Mouse (Mus musculus) right cerebral cortex, adult 2 months (tissue): ENCODE measurements around the gene Med9.

ENCODE experiments used
- DNase-seq, 2 experiments: peaks; one replicate each; pipeline ENCODE4 v3.0.0; 2021 to 2022; ENCODE audit warnings: low spot score in 2 of 2

The Med9 gene

DNA sequence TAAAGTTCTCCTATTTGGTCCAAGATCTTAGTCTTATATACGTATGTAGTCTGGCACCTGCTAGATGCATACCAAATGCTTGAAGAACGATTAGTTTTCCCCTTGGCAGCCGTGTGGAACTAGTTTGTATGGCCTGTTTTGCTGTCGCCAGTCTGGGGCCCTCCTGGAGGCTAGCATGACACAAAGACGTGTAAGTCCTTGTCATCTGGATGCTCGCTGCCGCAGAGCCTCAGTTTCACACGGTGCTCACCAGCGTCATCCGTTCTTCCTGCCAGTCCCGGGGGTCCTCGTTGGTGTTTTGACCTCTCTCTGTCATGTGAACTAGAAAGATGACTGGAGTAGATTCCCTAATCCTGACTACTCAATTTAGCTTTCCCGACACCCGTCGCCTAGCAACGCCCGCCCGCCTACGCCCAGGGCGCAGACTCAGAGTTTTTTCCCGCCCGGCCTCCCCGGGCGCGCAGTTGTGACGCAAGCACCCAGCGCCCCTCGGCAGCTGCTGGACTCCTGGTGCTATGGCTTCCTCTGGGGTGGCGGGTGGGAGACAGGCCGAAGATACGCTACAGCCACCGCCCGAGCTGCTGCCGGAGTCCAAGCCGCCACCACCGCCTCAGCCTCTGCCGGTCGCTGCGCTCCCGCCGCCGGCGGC is at the start of gene Med9:
Med9 (plus strand) TSS at position 455 of the 649 bp plus-strand sequence.
- DNase-seq: peak; percentile 97 to 98

- no peak for DNase-seq
Measured at GRCm38 (mm10) chr11:59899711-59900685, 48.0 kb upstream of the Med9 start.

GRCm38 (mm10) chr11:59900995-59901394 is 47.0 kb upstream of the Med9 start:
- no peak for DNase-seq

GRCm38 (mm10) chr11:59902045-59902726 is 45.8 kb upstream of the Med9 start:
- no peak for DNase-seq

GRCm38 (mm10) chr11:59906521-59907123 is 41.4 kb upstream of the Med9 start:
- DNase-seq: no peak

- DNase-seq: no peak
Measured at GRCm38 (mm10) chr11:59908446-59908845, 39.6 kb upstream of the Med9 start.

- DNase-seq: no peak
Measured at GRCm38 (mm10) chr11:59910586-59910985, 37.4 kb upstream of the Med9 start.

DNA sequence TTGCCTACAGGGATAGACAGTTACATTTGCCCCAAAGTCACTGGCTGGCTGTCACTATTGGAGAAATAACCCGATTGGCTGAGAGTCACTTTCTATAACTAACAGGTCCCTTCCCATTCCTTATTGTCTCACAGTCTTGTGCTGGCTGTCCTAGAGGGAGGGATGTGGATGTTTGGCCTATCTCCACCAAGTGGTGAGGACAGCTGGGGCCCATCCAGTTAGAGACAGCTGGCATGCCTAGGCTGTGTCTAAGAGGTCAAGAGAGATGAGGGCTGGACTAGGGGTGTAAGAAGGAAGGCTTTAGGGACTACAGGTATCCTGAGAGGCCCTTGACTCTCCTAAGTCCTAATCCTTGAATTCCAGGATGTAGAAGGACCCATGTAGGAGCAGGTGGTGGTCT is 36.5 kb upstream of the Med9 start:
- no peak for DNase-seq

DNA sequence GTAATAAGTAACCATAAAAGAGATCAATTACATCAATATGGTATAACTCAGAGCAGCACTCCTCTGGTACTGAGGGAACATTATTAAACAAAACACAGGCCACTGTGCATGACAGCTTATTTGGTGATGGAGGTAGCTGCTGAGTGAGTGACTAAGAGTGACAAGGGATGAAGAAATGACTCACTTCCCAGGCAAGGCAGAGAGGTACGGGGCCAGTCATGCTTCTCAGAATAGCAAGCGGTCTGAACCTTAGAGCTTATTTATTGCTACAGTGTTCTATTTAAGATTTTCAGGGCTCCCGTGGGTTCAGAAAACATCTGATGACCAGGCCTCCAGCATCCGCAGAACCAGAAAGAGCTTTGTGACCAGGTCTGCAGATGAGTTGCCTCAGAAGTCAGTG is 34.3 kb upstream of the Med9 start:
- DNase-seq: no peak

- no peak for DNase-seq
Measured at GRCm38 (mm10) chr11:59918014-59918413, 30.0 kb upstream of the Med9 start.

GRCm38 (mm10) chr11:59919401-59919800 is 28.6 kb upstream of the Med9 start:
- no peak for DNase-seq

- DNase-seq: no peak
Measured at GRCm38 (mm10) chr11:59920331-59920730, 27.7 kb upstream of the Med9 start.

- DNase-seq: no peak
Measured at GRCm38 (mm10) chr11:59921265-59921664, 26.7 kb upstream of the Med9 start.

DNA sequence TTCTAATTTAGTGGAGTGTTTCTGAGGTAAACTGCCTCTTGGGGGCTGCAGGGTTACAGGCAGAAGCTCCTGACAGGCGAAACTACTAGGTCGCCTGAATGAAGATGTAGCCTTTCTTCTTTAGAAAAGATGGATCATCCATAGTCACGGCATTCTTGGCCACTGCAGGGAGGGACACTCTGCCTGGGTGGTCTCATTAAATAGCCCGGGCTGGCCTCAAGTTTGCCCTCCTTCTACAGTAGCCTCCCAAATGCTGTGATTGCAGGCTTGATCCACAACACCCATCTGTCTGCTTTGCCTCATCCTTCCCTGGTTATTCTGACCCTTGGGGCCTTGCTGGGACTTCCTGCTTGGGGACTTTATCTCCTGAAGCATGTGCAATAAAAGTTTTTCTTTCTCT is 18.0 kb upstream of the Med9 start:
- no peak for DNase-seq

DNA sequence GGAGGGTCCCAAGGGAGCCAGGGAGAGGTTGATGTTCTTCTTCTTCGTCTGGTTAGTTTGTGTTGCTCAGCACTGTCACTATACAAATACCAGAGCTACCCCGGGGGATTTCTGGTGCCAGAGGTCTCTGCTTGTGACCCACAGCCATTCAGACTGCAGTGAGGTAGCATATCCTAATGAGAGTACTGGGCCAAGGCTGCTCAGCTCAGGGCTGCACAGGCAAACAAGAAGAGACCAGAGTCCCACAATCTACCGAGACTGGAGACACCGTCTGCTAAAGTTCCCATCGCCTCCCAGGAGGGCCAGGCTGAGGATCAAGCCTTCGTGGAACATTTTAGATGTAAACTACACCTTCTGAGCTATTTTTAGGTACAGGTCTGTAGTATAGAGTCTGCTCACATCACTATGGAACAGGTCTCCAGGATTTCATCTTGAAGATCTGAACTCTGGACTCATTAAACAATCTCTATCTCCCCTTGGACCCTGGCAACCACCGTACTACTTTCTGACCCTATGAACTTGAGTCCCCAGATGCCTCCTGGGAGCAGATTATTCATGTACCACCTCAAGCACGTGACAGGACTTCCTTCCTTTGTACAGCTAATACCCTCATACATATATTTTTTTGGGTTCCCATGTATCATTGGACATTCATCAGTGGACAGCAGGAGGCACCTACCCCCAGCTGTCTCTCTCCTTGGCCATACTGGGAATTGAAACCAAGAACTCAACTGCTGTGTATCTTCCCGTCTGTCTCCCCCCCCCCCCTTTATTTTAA is 15.3 kb upstream of the Med9 start:
- DNase-seq: no peak

DNA sequence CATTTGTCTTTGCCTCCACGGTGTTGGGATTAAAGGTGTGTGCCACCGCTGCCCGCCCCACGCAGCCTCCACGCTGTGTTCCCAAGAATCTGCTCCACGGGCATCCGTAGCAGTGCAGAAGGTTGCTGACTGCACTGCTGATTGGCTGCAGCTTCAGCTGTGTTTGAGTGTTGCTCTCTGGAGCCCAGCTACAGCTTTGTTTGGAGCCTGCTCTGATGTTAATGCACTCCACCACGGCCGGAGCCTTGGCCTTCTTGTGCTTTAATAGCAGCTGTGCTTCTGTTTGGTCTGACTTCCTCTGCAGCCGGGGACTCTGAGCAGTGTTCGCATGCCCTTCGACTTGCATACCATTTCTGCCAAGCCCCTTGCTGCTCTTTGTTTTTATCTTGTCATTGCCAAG is 14.1 kb upstream of the Med9 start:
- no peak for DNase-seq

GRCm38 (mm10) chr11:59937023-59937422 is 11.0 kb upstream of the Med9 start:
- DNase-seq: no peak

GRCm38 (mm10) chr11:59937615-59938014 is 10.4 kb upstream of the Med9 start:
- DNase-seq: no peak

DNA sequence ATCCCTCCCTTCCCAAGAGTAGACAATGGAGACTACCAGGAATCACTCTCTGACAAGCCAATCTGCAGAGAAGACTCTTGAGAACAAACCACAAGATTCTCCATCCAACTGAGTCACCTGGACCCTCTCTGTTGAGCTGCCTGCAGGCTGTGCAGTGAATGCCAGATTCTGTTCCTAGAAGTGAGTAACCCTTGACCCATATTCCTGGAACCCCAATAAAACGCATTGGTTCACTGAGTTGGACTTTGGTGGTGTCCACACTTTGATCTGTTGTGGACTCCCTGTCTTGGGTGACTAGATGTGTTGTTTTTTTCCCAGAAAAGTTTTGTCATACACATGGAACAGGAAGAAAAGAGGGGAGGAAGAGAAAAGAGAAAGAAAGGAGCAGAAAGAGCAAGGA is 8.2 kb upstream of the Med9 start:
- DNase-seq: no peak

GRCm38 (mm10) chr11:59940645-59941044 is 7.4 kb upstream of the Med9 start:
- no peak for DNase-seq

GRCm38 (mm10) chr11:59941391-59941790 is 6.6 kb upstream of the Med9 start:
- DNase-seq: no peak
